In genomic region chr7:68014495-68014894, GRCm38 (mm10) we compare ENCODE assay signal across 25 mouse cellular contexts.
DNase-seq lines count a peak whose midpoint lies in the region; ATAC-seq lines count a peak whose summit lies in the region.
"Had no signal": no experiment of that assay in that cellular context is flagged by ENCODE, and none has a peak within 500 bp of the region (broad histone marks: within the 10 kb centered on the region; RNA-seq: fewer than 3 reads in every experiment).

No protein-coding gene starts in this region.

- no peaks in the 10 kb centered on the region for H3K36me3 ChIP-seq in midbrain, embryonic 16.5 days (ENCODE audit: control insufficient read depth, insufficient read depth, low read length)
- no peaks in the 10 kb centered on the region for H3K36me3 ChIP-seq in midbrain, embryonic 11.5 days (ENCODE audit: control insufficient read depth, insufficient read depth, low read length)
- H3K36me3 ChIP-seq in forebrain, embryonic 11.5 days (ENCODE audit: control insufficient read depth, insufficient read depth, low read length): no peaks in the 10 kb centered on the region
- H3K36me3 ChIP-seq: G1E had no signal

- no peak overlapping the region for H3K27ac ChIP-seq in midbrain, embryonic 16.5 days (ENCODE audit: low read length)
- no peak overlapping the region for H3K27ac ChIP-seq in midbrain, embryonic 11.5 days (ENCODE audit: low read depth, low read length)
- H3K27ac ChIP-seq in forebrain, embryonic 11.5 days (ENCODE audit: low read depth, low read length): no peak overlapping the region
- H3K27ac ChIP-seq: embryonic facial prominence, embryonic 13.5 days; embryonic facial prominence, embryonic 15.5 days; forebrain, embryonic 10.5 days; forebrain, embryonic 13.5 days; forebrain, embryonic 15.5 days had no signal

- H3K4me2 ChIP-seq in midbrain, embryonic 16.5 days (ENCODE audit: low read length): no peak overlapping the region
- no peak overlapping the region for H3K4me2 ChIP-seq in midbrain, embryonic 11.5 days
- H3K4me2 ChIP-seq in forebrain, embryonic 11.5 days (ENCODE audit: low read depth, low read length, severe bottlenecking): no peak overlapping the region
- H3K4me2 ChIP-seq: embryonic facial prominence, embryonic 13.5 days; embryonic facial prominence, embryonic 15.5 days; forebrain, embryonic 13.5 days; forebrain, embryonic 15.5 days had no signal

- H3K27me3 ChIP-seq in midbrain, embryonic 16.5 days (ENCODE audit: control insufficient read depth, insufficient read depth, low read depth, low read length): no peaks in the 10 kb centered on the region
- H3K27me3 ChIP-seq in midbrain, embryonic 11.5 days (ENCODE audit: control insufficient read depth, insufficient read depth, low read length): no peaks in the 10 kb centered on the region
- no peaks in the 10 kb centered on the region for H3K27me3 ChIP-seq in forebrain, embryonic 11.5 days (ENCODE audit: control insufficient read depth, insufficient read depth, low read length)
- H3K27me3 ChIP-seq: embryonic facial prominence, embryonic 13.5 days; embryonic facial prominence, embryonic 15.5 days; forebrain, embryonic 13.5 days; forebrain, embryonic 15.5 days; Patski had no signal

- H3K4me1 ChIP-seq in midbrain, embryonic 16.5 days (ENCODE audit: control insufficient read depth, insufficient read depth, low read length): peaks cover 3% of the 10 kb centered on the region; the same call in 1 of the 2 replicates
- peaks cover 10% of the 10 kb centered on the region; the same call in 1 of the 2 replicates for H3K4me1 ChIP-seq in midbrain, embryonic 11.5 days (ENCODE audit: control insufficient read depth, insufficient read depth, low read length)
- H3K4me1 ChIP-seq in forebrain, embryonic 11.5 days (replicated peaks; ENCODE audit: control insufficient read depth, insufficient read depth, low read length): no peaks in the 10 kb centered on the region

- no peak for ATAC-seq in midbrain, embryonic 16.5 days
- ATAC-seq in midbrain, embryonic 11.5 days (ENCODE audit: low FRiP score): no peak
- ATAC-seq in forebrain, embryonic 11.5 days (replicated peaks; ENCODE audit: low FRiP score): no peak
- ATAC-seq: forebrain, embryonic 13.5 days; forebrain, embryonic 15.5 days; forebrain, postnatal 0 days; Patski had no signal

- 74% methylated on average over 3 of the region's 3 CpGs for WGBS in midbrain, embryonic 16.5 days
- 75% methylated on average over 3 of the region's 3 CpGs for WGBS in midbrain, embryonic 11.5 days
- 83% methylated on average over 3 of the region's 3 CpGs for WGBS in forebrain, embryonic 11.5 days

- no peak overlapping the region for H3K9ac ChIP-seq in midbrain, embryonic 16.5 days (ENCODE audit: low read depth, low read length)
- no peak overlapping the region for H3K9ac ChIP-seq in midbrain, embryonic 11.5 days (ENCODE audit: low read length)
- no peak overlapping the region for H3K9ac ChIP-seq in forebrain, embryonic 11.5 days (ENCODE audit: low read length)
- H3K9ac ChIP-seq: embryonic facial prominence, embryonic 13.5 days; embryonic facial prominence, embryonic 15.5 days; forebrain, embryonic 13.5 days; forebrain, embryonic 15.5 days; forebrain, postnatal 0 days had no signal

- no peaks in the 10 kb centered on the region for H3K9me3 ChIP-seq in midbrain, embryonic 16.5 days (replicated peaks; ENCODE audit: control insufficient read depth, low read length, poor library complexity, severe bottlenecking)
- H3K9me3 ChIP-seq in midbrain, embryonic 11.5 days (ENCODE audit: control insufficient read depth, low read length): no peaks in the 10 kb centered on the region
- peaks cover 6% of the 10 kb centered on the region; the same call in 1 of the 2 replicates for H3K9me3 ChIP-seq in forebrain, embryonic 11.5 days (ENCODE audit: control insufficient read depth, low read length)
- H3K9me3 ChIP-seq: embryonic facial prominence, embryonic 13.5 days; embryonic facial prominence, embryonic 15.5 days; forebrain, embryonic 13.5 days; forebrain, embryonic 15.5 days had no signal

- DNase-seq in ES-CJ7 (ENCODE audit: low read depth, low spot score): peak; percentile 89
- DNase-seq in R1 (ENCODE audit: low read depth, low spot score): peak; percentile 86
- peak; percentile 73 for DNase-seq in ZHBTc4 (ENCODE audit: low read depth, low spot score)
- DNase-seq in midbrain, embryonic 11.5 days (ENCODE audit: low spot score, missing footprints): no peak
- DNase-seq in forebrain, embryonic 11.5 days (ENCODE audit: low spot score): no peak
- DNase-seq: adrenal gland, adult 2 months; adrenal gland, postnatal 10 days; adrenal gland, postnatal 25 days; cerebellum, adult 11 months; cerebellum, adult 18-20 months; cerebellum, adult 8-10 months; cerebellum, adult 9-11 months; cerebellum, postnatal 14 days; cerebellum, postnatal 36 days; embryo, embryonic 11 days; forebrain, postnatal 0 days had no signal

- no peak overlapping the region for H3K4me3 ChIP-seq in midbrain, embryonic 16.5 days (ENCODE audit: low read depth, low read length)
- no peak overlapping the region for H3K4me3 ChIP-seq in midbrain, embryonic 11.5 days (ENCODE audit: low read depth, low read length)
- H3K4me3 ChIP-seq in forebrain, embryonic 11.5 days (ENCODE audit: low read depth, low read length): no peak overlapping the region
- H3K4me3 ChIP-seq: embryonic facial prominence, embryonic 13.5 days; embryonic facial prominence, embryonic 15.5 days; erythroblast, embryonic 14.5 days; forebrain, embryonic 10.5 days; forebrain, embryonic 13.5 days; forebrain, embryonic 15.5 days had no signal

Comparison
In these comparisons a context has a peak if more than half of its experiments do, and no peak if none do; other contexts are left out.
1. DNase-seq: peak in ES-CJ7 (single experiment), R1 (single experiment) and ZHBTc4 (single experiment); none in midbrain, embryonic 11.5 days (single experiment) and forebrain, embryonic 11.5 days (single experiment).